Mouse (Mus musculus) common myeloid progenitor, adult 5-6 weeks (primary cell): ENCODE results near the gene Myh7. TPM values are rescaled to one million over a fixed set of nuclear protein-coding genes. Genes with fewer than 3 reads are reported as not detected.
"Not testable (repeated sequence)": the region's sequence is repeated elsewhere in the genome, so short reads cannot be mapped to it uniquely, and the experiment has no call there.

Experiments used
- ATAC-seq: replicated peaks from 2 replicates; pipeline ENCODE4 v1.8.0; 2016; ENCODE audit warnings: low read depth, mild to moderate bottlenecking, moderate TSS enrichment, inconsistent platforms; ENCODE audit not compliant: poor library complexity, severe bottlenecking
- total RNA-seq: library from RNA; stranded (forward); fragments of 200-1000, 187-1606 nt; gene quantifications from 2 replicates; pipeline ENCODE4 v1.2.3, GENCODE M21; 2017

The Myh7 gene
- total RNA-seq, 1 experiment from 2014 or later: not detected

GRCm38 (mm10) chr14:54947008-54947407, 47.4 kb downstream of the Myh7 start:
- ATAC-seq: not testable (repeated sequence)

DNA sequence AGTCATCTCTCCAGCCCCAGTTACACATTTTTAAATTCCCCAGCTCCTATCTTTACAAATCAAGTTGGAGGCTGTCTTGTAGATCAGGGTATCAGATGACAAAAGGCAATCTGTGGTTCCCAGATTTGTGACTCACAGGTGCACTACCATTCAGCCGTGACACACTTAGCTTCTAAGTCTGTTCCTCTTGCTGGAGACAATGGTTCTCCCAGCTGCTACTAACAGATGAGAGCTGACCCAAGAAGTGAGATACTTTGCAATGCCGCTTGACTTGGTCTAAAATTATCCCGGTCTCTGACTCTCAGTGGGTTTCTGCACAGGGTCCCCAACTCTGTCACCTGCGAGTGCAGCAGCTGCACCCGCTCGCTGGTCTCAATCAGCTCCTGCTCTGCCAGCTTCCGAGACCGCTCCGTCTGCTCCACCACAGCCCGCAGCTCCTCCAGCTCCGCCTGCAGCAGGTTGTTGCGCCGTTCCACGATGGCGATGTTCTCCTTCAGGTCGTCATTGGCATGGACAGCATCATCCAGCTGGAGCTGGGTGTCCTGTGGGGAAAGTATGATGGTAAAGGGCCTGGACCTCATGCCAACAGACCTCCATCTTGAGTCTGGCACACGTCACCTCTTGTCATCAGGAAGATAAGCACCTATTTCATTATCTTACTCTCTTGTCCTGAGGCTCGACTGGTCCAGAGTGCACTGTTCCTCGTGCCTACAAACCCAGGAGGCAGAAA, 48.3 kb downstream of the Myh7 start:
- ATAC-seq: no peak

GRCm38 (mm10) chr14:54944939-54945338, 49.5 kb downstream of the Myh7 start:
- ATAC-seq: no peak

DNA sequence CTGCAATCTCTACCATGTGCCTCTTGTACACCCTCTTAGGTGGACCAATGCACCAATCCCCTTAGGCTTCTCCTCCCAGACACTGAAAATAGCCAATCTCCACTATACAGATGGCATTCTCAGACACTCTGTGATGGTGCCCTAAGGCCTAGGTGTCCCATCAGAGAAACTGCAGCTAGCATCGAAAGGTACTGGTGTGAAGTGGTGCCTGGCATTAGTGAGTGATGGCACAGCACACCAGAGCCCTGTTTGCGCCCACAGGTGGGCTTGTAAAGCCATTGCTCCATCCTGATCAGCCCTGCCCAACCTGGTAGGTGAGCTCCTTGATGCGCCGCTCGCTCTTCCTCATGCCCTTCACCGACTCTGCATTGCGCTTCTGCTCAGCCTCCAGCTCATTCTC, 50.5 kb downstream of the Myh7 start:
- ATAC-seq: no peak

DNA sequence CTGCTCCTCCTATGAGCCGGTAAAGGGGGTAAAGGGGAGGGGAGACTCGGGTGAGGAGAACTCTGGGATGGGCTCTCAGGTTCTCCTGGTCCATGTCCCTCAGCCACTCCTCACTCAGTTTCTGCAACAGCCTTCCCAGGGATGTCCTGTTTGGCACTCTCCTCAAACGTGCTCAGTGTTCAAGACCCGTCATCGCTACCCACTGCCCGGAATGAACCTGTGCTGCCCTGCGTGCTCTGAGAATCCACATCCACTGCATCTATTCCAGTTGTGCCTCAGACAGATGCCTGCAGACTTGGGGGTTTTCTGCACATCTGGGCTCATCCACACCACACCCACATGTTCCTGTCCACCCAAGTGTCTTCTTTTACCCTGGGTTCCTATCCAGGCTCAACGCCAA, 51.9 kb downstream of the Myh7 start:
- no peak for ATAC-seq

DNA sequence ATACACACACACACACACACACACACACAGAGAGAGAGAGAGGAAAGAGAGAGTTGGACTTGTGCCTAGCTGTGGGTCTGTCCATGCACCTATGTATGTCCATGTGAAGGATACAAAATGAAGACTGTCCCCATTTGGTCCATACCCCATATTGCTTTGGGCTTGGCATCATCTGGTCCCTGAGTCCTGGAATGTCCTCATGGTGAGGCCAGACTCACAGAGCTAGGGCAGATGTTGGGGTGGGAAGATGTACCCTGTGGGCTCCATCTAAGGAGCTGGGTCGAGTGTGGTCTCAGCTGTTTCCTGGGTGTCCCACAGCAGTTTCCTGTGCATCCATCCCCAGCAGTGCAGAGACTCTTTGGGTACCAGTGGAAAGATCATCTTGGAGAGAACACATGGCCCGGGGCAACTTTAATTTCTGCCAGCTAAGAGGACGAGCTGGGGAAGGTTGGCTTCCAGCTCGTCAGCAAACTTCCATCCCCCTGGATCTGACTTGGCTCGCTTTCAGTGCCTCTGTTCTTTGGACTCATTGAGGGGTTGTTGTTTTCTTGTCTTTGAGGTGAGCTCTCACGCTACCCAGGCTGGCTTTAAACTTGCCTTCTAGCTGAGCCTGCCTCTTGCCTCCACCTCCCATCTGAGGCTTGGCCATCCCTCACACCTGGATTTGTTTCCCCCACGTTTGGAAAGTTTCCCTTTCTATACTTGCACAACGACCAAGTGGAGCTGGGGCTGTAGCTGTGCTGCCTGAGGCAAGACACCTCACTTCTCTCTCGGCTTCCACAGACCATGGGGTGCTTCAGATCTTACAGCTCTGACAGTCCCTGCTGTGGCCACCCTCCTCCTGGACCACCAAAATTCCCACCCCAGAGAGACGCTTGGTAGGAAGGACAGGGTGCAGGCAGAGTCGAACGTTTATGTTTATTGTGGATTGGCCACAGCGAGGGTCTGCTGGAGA, 53.1 kb downstream of the Myh7 start:
- no peak for ATAC-seq

DNA sequence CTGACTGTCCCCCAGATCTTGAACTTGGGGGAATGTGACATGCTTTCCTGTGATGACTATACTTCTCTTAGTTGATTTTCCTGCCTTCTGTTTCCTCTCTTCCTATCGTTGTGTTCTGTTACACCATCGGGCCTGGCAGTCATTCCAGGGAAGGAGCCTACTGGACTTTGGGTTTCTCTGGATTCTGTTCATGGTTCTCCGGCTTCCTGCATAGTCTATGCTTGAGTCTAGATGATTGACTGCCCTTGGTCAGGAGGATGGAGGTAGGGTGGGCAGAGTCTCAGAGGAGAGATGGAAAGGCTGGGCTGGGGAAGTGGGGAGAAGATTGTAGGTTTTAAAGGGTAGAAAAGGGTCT, 54.3 kb downstream of the Myh7 start:
- no peak for ATAC-seq

DNA sequence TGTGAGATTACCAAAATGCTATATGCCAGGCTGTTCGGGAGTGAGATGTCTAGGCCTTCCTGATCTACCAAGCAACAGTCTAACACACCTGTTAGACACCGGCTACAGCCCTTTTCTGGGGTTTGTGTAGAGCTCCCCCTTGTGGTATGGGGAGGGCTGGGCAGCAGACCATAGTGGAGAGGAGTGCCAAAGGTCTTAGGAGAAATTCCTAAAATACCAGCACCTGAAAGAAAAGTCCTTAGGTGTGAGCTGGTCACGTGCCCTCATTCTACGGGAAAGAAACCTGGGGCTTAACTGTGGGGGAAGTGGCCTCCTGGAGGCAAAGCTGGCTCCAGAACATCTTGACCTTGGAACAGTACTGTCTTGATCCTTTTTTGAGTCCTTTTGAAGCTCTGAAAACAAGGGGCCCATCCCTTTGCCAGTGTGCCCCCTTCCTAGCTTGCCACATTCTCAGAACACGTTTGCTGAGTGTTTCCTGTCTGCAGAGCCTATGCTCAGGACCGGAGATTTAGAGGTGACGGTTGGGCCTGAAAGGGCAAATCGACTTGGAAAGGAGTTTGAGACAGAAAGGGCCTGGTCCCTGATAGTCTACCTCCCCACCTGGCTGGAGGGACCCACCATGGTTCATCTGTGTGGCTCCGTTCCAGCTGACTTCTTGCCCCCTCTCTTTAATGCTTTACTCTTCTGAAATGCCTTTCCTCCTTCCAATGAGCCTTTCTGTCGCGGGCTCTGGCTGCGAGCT, 54.8 kb downstream of the Myh7 start:
- ATAC-seq: peak; percentile 81

DNA sequence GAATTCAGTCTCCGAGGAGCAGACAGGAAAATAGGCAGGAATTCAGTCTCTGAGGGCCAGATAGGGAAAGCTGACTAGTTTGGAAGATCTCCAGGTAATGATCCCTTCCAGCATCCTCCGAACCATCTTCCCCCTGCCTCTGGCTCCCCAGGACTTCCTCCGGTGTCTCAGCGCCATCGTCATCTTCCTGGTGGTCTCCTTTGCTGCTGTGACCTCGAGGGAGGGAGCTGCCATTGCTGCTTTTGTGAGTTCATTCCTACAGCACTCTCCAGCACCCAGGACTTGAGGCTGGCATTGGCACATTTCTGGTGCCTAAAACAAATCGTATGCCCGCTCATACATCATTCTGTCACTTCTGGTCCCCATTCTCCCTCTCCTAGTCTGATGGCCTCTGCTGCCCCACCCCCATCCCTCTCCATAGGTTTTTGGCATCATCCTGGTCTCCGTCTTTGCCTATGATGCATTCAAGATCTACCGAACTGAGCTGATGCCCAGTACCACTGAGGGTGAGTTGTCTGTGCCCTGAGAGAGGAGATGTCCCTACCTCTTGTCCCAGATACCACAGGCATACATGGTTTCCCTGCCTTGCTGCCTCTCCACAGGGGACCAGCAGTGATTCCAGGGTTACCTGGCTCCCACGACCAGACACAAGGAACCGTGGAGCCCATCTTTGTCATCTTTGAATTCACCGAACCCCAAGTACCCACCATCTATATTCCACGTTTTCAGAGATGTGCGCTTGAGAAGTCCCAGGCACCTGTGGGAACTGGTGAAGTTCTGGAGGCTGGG, 55.8 kb downstream of the Myh7 start:
- ATAC-seq: no peak

DNA sequence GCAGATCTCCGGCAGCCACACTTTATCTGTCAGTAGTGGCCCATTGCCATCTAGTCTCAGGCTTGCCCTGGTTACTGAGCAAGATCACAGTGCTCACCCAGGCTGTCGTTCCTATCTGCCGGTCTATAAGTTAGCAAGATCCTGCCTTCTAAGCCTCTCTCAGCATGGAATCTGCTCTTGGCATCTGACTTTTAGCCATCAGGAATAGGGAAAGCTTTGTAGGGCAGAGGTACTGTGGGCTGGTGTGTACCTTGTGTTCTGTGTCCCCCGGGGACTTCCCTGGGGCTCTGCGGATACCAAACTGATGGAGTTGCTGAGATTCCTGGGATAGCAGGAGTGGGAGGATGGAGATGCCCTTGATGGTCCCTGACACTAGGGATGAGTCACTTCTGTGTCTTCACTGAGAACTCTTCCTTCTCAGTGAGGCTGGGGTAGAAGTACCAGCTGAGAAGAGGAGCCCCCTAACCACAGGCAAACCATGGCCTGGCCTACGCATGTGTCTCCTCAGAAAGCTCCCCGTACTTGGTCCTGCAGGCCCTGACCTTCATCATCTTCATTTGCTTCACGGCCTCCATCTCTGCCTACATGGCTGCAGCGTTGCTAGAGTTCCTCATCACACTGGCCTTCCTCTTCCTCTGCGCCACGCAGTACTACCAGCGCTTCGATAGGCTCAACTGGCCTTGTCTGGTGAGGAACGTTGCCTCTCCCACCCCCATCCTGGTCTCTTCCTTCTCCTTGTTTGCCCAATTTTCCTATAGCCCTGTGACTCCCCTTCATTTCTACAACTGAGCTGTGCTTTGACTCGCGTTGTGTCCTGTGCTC, 56.9 kb downstream of the Myh7 start:
- no peak for ATAC-seq

DNA sequence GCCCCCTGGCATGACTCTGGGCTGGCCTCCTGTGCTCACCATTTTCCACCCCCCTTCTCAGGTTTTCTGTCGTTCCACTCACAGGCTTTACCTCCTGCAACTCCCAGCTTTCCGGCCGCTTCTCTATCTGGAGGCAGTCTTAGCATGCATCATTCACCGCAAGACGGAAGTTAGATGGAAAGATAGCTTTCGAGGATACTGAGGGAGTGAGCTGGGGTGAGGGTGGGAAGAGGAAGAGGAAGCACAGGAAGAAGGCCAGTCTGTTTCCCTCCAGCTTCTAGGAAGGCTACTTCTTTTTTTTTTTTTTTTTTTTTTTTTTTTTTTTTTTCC, 57.6 kb downstream of the Myh7 start:
- ATAC-seq: peak; percentile 40; the same call in 1 of the 2 replicates

DNA sequence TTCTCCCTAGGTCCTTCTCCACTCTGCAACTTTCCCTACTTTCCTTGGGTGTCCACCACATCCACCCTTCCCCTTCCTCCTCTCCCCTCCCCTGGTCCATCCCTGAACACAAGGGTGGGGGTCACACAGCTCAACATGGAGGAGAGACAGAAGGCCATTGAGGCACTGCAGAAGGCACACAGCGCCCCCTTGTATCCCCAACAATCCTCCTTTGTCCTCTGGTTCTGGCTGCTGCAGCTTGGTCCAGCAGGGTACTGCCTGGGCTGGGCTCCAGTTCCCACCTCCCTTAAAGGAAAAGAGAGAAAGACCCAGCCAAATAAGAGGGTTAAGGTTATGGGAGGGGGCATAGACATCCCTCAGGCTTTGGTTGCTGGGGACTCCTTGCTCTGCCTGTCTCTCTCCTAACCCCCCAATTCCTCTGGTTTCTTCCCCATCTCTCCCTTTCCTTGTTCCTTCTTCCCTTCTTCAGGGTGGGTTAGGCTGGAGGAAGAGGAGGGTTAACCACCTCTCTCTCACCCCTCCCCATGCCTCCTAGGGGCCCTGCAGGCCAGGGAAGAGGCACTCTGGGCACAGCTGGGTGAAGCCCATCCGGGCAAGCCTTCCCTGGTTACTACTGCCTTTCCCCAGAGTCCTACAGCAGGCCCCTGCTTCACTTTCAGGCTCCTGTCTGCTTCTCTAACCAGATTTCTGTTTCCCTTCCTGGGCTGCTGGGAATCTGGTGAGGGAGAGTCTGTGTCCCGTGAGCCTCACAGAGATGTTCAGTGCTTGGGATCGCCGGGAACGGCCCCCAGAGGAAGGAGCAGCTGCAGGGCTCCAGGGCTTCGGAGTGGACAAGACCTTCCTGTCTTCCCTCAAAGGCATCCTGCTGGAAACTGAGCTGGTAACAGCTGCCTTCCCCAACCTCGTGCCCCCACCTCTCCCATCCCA, 58.3 kb downstream of the Myh7 start, which contains the start of gene Cmtm5:
Gene Cmtm5, plus strand, starts transcription at position 358 of the 927 bp plus-strand sequence.
- 0 out of 2 replicates have a peak, but pooled peaks have one; percentile 23 for ATAC-seq

- ATAC-seq: no peak
Observed at GRCm38 (mm10) chr14:54932645-54933150, 61.7 kb downstream of the Myh7 start, which contains the start of gene Il25. Il25 (plus strand) TSS chr14:54932695.

DNA sequence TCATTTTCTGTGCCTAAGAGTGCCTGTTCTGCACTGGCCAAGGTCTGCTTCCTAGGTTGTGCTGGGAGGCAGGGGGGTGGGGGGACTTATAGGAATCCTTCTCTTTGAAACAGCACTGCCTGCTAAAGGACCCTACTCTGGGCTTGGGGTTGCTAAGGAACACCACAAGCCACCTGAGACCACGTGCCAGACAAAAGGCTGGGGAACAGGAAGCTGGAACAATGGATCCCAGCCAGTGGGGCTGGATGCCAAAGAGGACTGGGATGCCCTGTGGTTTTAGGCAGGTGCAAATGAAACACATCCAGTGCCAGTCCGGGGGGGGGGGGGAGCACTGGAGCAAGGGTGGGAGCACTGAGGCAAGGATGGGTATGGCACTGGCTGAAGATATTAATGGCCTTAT, 64.0 kb downstream of the Myh7 start:
- no peak for ATAC-seq

DNA sequence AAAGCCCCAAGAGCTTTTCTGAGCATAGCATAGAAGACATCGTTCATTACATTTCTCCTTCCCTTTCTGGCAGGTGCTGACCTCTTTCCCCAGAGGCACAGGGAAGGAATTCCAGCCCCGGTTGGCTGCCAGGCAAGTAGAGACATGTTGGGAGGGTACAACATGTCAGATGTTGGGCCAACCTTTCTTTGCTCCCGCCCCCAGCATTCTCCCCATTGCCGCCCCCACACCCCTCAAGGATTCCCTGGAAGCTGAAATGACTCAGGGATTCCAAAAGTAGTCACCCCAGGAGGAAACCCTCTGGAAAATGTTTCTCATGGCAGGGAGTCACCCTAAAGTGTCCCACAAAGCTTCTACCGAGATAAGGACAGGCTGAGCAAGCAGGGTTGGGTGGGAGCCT, 64.6 kb downstream of the Myh7 start:
- ATAC-seq: no peak

DNA sequence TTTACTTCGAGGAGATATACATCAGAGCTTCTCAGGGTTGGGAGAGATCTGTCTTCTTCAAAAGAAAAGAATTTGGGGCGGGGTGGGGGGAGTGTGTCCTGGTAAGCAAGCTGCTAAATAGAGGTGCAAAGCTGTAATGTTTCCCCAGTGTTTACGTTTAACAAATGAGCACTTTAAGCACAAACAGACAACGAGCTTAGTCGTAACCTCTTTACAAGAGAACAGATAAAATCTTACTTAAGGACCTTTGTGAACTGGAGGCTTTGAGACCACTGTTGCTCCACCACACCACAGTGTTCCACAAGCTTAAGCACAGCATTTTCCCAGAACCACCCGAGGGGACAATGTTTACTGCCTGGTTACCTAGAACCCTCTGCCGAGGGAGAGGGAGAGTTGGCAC, 67.1 kb downstream of the Myh7 start:
- ATAC-seq: no peak

DNA sequence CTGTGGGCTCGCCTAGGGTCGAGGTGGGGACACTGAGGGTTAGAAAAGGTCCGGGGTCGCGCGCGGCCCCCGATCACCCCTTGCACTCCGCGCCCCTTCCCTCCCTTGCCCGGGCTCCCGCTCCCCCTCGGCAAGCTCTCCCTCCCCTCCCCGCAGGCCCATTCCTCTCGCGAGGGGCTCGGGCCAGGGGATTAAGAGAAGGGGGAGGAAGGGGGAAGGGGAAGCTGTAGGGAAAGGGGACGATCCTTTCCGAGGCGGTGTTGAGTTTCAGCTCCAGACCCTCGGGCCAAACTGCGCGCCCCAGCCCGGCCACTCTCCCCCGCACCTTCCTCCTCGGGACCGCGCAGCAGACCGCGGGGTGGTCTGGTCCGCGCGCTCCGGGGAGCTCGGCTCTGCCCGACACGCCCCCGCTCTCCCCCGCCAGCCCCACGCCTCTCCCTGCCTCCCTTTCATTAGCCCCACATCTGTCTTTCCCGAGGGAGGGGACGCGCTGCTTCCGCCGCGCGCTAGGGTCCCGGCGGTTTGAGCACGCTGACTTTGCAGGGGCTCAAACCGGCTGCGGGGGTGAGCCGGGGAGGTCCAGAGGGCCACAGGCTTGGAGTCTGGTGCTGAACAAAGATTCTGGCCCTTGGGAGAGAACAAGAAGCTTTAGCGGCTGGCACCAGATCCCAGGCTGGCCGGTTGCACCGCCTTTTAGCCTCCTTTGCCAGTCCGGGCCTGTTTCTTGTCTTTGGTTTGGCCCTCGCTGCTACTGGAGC, 67.8 kb downstream of the Myh7 start:
- no peak for ATAC-seq
